Mouse (Mus musculus): ENCODE results near the gene Apbb2.

DNA sequence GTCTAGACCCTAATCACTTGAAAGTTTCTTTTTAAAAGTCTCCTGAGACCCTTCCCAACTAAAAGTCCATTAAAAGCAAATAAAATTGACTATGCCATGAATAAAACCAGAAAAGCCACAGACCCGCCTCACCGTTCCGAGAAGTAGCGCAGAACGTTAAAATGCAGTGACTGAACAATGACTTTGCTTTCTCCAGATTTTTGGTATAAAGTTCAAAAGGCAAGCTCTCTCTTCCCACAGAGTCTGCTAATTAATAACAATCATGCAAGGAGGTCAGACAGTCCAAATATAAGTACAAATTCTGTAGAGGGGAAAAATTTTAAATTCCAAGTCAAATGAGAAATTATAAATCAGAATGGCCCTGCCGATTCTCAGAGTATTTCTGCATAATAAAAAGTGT, 103.9 kb downstream of the Apbb2 start:
- TF ChIP-seq CTCF (conservative IDR thresholded peaks at IDR 0.05; ENCODE audit: low read length) (no peak), NANOG (IDR thresholded peaks at IDR 0.05; ENCODE audit: borderline replicate concordance, low read length) (no peak)
